Mouse (Mus musculus): ENCODE results near the gene Vangl2.

DNA sequence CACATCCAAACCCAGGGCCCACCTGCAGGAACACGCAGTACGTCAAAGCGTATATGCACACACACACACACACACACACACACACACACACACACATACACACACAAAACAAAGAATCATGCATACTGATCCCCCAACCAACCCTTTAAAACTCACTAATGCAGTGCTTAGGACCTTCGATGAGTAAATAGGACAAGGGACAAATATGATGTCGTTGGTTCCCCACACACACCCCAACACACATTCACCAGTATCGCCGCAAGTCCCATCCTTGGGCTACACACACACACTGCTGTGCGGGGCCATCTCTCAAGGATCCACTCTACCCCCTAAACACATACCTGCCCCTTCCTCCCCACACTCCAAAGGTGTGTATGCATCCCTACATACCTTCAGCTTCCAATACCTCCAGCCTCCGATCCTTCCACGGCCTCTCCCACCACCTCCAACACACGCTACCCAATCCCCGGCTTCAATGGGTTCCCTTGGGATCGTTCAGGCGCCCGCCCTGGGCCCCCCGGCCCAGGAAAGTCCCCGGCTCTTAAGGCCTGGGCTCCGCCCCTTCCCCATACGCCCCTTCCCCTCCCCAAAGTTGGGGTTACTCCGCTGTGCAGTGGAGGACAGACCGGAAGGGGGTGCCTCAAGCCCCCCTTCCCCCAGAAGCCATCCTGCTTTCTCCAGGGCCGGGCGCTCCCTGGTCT is 1.9 kb downstream of the Vangl2 start:
- no peak for TF ChIP-seq EP300 (IDR thresholded peaks at IDR 0.05; ENCODE audit: low read depth)
- no peak for TF ChIP-seq CTCF (IDR thresholded peaks at IDR 0.05; ENCODE audit: low read depth)
